ENCODE assay signal across 10 mouse cellular contexts in the genomic region with DNA sequence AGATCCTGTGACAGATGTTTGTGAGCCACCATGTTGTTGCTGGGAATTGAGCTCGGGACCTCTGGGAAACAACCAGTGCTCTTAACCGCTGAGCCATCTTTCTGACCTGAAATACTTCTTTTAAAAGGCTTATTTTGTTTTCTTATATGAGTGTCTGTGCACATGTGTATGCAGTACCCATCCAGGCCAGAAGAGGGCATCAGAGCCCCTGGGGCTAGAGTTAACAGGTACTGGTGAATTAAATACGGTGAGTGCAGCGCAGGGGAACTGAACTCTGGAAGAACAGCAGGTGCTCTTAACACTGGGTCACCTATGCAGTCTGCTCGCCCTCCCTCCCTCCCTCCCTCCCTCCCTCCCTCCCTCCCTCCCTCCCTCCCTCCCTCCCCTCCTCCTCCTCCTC. TPM values are rescaled to one million over a fixed set of nuclear protein-coding genes. Genes with fewer than 3 reads are reported as not detected.
A peak's percentile ranks its signal among the peaks of the same experiment; 100 is the strongest.
DNase-seq lines count a peak whose midpoint lies in the region; ATAC-seq and TF ChIP-seq lines count a peak whose summit lies in the region.
"Had no signal": no experiment of that assay in that cellular context is flagged by ENCODE, and none has a peak within 500 bp of the region (broad histone marks: within the 10 kb centered on the region; RNA-seq: fewer than 3 reads in every experiment).

No protein-coding gene starts in this region.

- no peaks in the 10 kb centered on the region for H3K36me3 ChIP-seq in intestine, postnatal 0 days (ENCODE audit: control insufficient read depth, insufficient read depth)
- no peaks in the 10 kb centered on the region for H3K36me3 ChIP-seq in intestine, embryonic 16.5 days (ENCODE audit: control insufficient read depth, insufficient read depth, low read length)
- H3K36me3 ChIP-seq in thymus, adult 2 months (ENCODE audit: control insufficient read depth, insufficient read depth, low read length): no peaks in the 10 kb centered on the region
- H3K36me3 ChIP-seq: lung, embryonic 15.5 days; midbrain, embryonic 13.5 days had no signal

- 81% methylated on average over 5 of the region's 5 CpGs for WGBS in intestine, postnatal 0 days
- WGBS in intestine, embryonic 16.5 days: 81% methylated on average over 5 of the region's 5 CpGs
- WGBS in thymus, adult 2 months: 94% methylated on average over 5 of the region's 5 CpGs

- TF ChIP-seq POLR2A in thymus, adult 2 months (IDR thresholded peaks at IDR 0.05; ENCODE audit: control insufficient read depth, extremely low read depth, insufficient read depth, low read length, poor library complexity): no peak
- TF ChIP-seq POLR2A in brain, embryonic 14.5 days (IDR thresholded peaks at IDR 0.05; ENCODE audit: borderline replicate concordance, extremely low read depth, insufficient read depth, insufficient read length, poor library complexity, severe bottlenecking): no peak

- H3K9me3 ChIP-seq in intestine, postnatal 0 days (ENCODE audit: control insufficient read depth): no peaks in the 10 kb centered on the region
- 0 out of 2 replicates have a peak, but pooled peaks cover 3% of the 10 kb centered on the region for H3K9me3 ChIP-seq in intestine, embryonic 16.5 days (ENCODE audit: control insufficient read depth, low read length)
- H3K9me3 ChIP-seq: lung, embryonic 15.5 days; midbrain, embryonic 13.5 days had no signal

- H3K27me3 ChIP-seq in intestine, postnatal 0 days (replicated peaks; ENCODE audit: control insufficient read depth, insufficient read depth, low read length): no peaks in the 10 kb centered on the region
- no peaks in the 10 kb centered on the region for H3K27me3 ChIP-seq in intestine, embryonic 16.5 days (replicated peaks; ENCODE audit: control insufficient read depth, insufficient read depth, low read length)
- H3K27me3 ChIP-seq in thymus, adult 2 months (ENCODE audit: control insufficient read depth, insufficient read depth, low read length): no peaks in the 10 kb centered on the region
- H3K27me3 ChIP-seq: lung, embryonic 15.5 days; midbrain, embryonic 13.5 days had no signal

- ATAC-seq in intestine, postnatal 0 days: no peak
- no peak for ATAC-seq in intestine, embryonic 16.5 days
- ATAC-seq in megakaryocyte-erythroid progenitor cell, adult 5-6 weeks (replicated peaks; ENCODE audit: low FRiP score, low TSS enrichment, poor library complexity, severe bottlenecking): no peak

- H3K9ac ChIP-seq in intestine, postnatal 0 days (ENCODE audit: low read depth, low read length): no peak overlapping the region
- no peak overlapping the region for H3K9ac ChIP-seq in intestine, embryonic 16.5 days (ENCODE audit: low read depth, low read length)
- H3K9ac ChIP-seq: lung, embryonic 15.5 days; midbrain, embryonic 13.5 days had no signal

- peak; percentile 9 for DNase-seq in thymus, adult 2 months
- DNase-seq in thymus, postnatal 0 days (ENCODE audit: low spot score): no peak
- no peak for DNase-seq in brain, embryonic 14.5 days (ENCODE audit: low read depth)
- DNase-seq in adrenal gland, adult 8-10 months: no peak
- DNase-seq in retina, embryonic 14.5 days (ENCODE audit: low spot score): no peak

- no peak overlapping the region for H3K27ac ChIP-seq in intestine, postnatal 0 days (ENCODE audit: low read depth, low read length)
- H3K27ac ChIP-seq in intestine, embryonic 16.5 days (ENCODE audit: low read length): no peak overlapping the region
- no peak overlapping the region for H3K27ac ChIP-seq in thymus, adult 2 months (ENCODE audit: control insufficient read depth, insufficient read depth, low read length)
- H3K27ac ChIP-seq: lung, embryonic 15.5 days; midbrain, embryonic 13.5 days had no signal

- H3K4me2 ChIP-seq in intestine, postnatal 0 days (replicated peaks; ENCODE audit: low read depth): no peak overlapping the region
- H3K4me2 ChIP-seq in intestine, embryonic 16.5 days (ENCODE audit: low read depth, low read length): no peak overlapping the region
- H3K4me2 ChIP-seq: lung, embryonic 15.5 days; midbrain, embryonic 13.5 days had no signal

- peak; percentile 36; the same call in 1 of the 2 replicates for TF ChIP-seq CTCF in intestine, postnatal 0 days (IDR thresholded peaks at IDR 0.05; ENCODE audit: low read depth)
- TF ChIP-seq CTCF in thymus, adult 2 months (IDR thresholded peaks at IDR 0.05; ENCODE audit: borderline replicate concordance, control insufficient read depth, extremely low read depth, insufficient read depth, low read length, poor library complexity): no peak
- peak; percentile 42; the same call in 1 of the 2 replicates for TF ChIP-seq CTCF in brain, embryonic 14.5 days (IDR thresholded peaks at IDR 0.05; ENCODE audit: borderline replicate concordance, extremely low read depth, insufficient read depth, insufficient read length)

- no peak overlapping the region for H3K4me3 ChIP-seq in intestine, postnatal 0 days (ENCODE audit: low read depth, low read length)
- H3K4me3 ChIP-seq in intestine, embryonic 16.5 days (ENCODE audit: low read length): no peak overlapping the region
- no peak overlapping the region for H3K4me3 ChIP-seq in thymus, adult 2 months (ENCODE audit: control insufficient read depth, insufficient read depth, low read length)
- H3K4me3 ChIP-seq: lung, embryonic 15.5 days; midbrain, embryonic 13.5 days had no signal

- no peaks in the 10 kb centered on the region for H3K4me1 ChIP-seq in intestine, postnatal 0 days (replicated peaks; ENCODE audit: control insufficient read depth, insufficient read depth, low read length)
- no peaks in the 10 kb centered on the region for H3K4me1 ChIP-seq in intestine, embryonic 16.5 days (ENCODE audit: control insufficient read depth, insufficient read depth, low read length)
- no peaks in the 10 kb centered on the region for H3K4me1 ChIP-seq in thymus, adult 2 months (replicated peaks; ENCODE audit: control insufficient read depth, insufficient read depth, low read length)
- H3K4me1 ChIP-seq: lung, embryonic 15.5 days; midbrain, embryonic 13.5 days had no signal

RNA-seq across cellular contexts. Expression of a gene that starts 30.3 kb away (rescaled TPM):
- polyA plus RNA-seq in intestine, postnatal 0 days (2015; fragmentation: Nextera tagmentation; extraction: Ambion mirVana): 0.21 and 0.29 TPM in 2 replicates
- 0.31 and 0.54 TPM in 2 replicates for polyA plus RNA-seq in intestine, embryonic 16.5 days (2015; fragmentation: Nextera tagmentation; extraction: Ambion mirVana)
- not detected in 2 replicates for polyA plus RNA-seq in thymus, adult 2 months (2012; rRNA removed)
- 0.23 and 0.53 TPM in 2 replicates for polyA plus RNA-seq in thymus, postnatal 0 days (2015; fragmentation: Nextera tagmentation; extraction: Ambion mirVana)
- polyA plus RNA-seq in brain, embryonic 14.5 days (2012; rRNA removed): 0.08 and 0.15 TPM in 2 replicates
- under 1 TPM in 2 of 4 experiments, not detected in 2; 0.25 to 0.46 TPM for total RNA-seq in adrenal gland, adult 8-10 months (2022)
- total RNA-seq in megakaryocyte-erythroid progenitor cell, adult 5-6 weeks (2014; fragmentation: Nextera tagmentation): not detected in 2 replicates
- not detected in 2 replicates for total RNA-seq in megakaryocyte-erythroid progenitor cell, adult 5-6 weeks (2017)

RNA-seq across cellular contexts. Expression of a gene that starts 34.0 kb away (rescaled TPM):
- 10.1 and 11.2 TPM in 2 replicates for polyA plus RNA-seq in intestine, postnatal 0 days (2015; fragmentation: Nextera tagmentation; extraction: Ambion mirVana)
- polyA plus RNA-seq in intestine, embryonic 16.5 days (2015; fragmentation: Nextera tagmentation; extraction: Ambion mirVana): 18.4 and 20.0 TPM in 2 replicates
- 13.1 and 15.7 TPM in 2 replicates for polyA plus RNA-seq in thymus, adult 2 months (2012; rRNA removed)
- polyA plus RNA-seq in thymus, postnatal 0 days (2015; fragmentation: Nextera tagmentation; extraction: Ambion mirVana): 12.8 and 16.8 TPM in 2 replicates
- polyA plus RNA-seq in brain, embryonic 14.5 days (2012; rRNA removed): 26.8 and 41.1 TPM in 2 replicates
- 10 to 100 TPM; 23.5 to 26.6 (median 24.4) TPM for total RNA-seq in adrenal gland, adult 8-10 months (2022)
- total RNA-seq in megakaryocyte-erythroid progenitor cell, adult 5-6 weeks (2014; fragmentation: Nextera tagmentation): 11.3 and 12.0 TPM in 2 replicates
- total RNA-seq in megakaryocyte-erythroid progenitor cell, adult 5-6 weeks (2017): 14.5 and 16.8 TPM in 2 replicates

RNA-seq across cellular contexts. Expression of a gene that starts 34.1 kb away (rescaled TPM):
- polyA plus RNA-seq in intestine, postnatal 0 days (2015; fragmentation: Nextera tagmentation; extraction: Ambion mirVana): 63.7 and 69.2 TPM in 2 replicates
- polyA plus RNA-seq in intestine, embryonic 16.5 days (2015; fragmentation: Nextera tagmentation; extraction: Ambion mirVana): 157 and 169 TPM in 2 replicates
- polyA plus RNA-seq in thymus, adult 2 months (2012; rRNA removed): 54.5 and 63.7 TPM in 2 replicates
- 169 and 186 TPM in 2 replicates for polyA plus RNA-seq in thymus, postnatal 0 days (2015; fragmentation: Nextera tagmentation; extraction: Ambion mirVana)
- polyA plus RNA-seq in brain, embryonic 14.5 days (2012; rRNA removed): 93.8 and 116 TPM in 2 replicates
- 100 to 1,000 TPM; 101 to 113 (median 106) TPM for total RNA-seq in adrenal gland, adult 8-10 months (2022)
- total RNA-seq in megakaryocyte-erythroid progenitor cell, adult 5-6 weeks (2014; fragmentation: Nextera tagmentation): 164 and 171 TPM in 2 replicates
- total RNA-seq in megakaryocyte-erythroid progenitor cell, adult 5-6 weeks (2017): 220 and 274 TPM in 2 replicates

RNA-seq across cellular contexts. Expression of a gene that starts 53.1 kb away (rescaled TPM):
- 1.2 and 1.4 TPM in 2 replicates for polyA plus RNA-seq in intestine, postnatal 0 days (2015; fragmentation: Nextera tagmentation; extraction: Ambion mirVana)
- polyA plus RNA-seq in intestine, embryonic 16.5 days (2015; fragmentation: Nextera tagmentation; extraction: Ambion mirVana): 6.7 and 7.6 TPM in 2 replicates
- 4.0 and 4.5 TPM in 2 replicates for polyA plus RNA-seq in thymus, adult 2 months (2012; rRNA removed)
- 4.6 and 5.4 TPM in 2 replicates for polyA plus RNA-seq in thymus, postnatal 0 days (2015; fragmentation: Nextera tagmentation; extraction: Ambion mirVana)
- 9.7 and 10.4 TPM in 2 replicates for polyA plus RNA-seq in brain, embryonic 14.5 days (2012; rRNA removed)
- total RNA-seq in adrenal gland, adult 8-10 months (2022): 1 to 10 TPM; 4.4 to 6.1 (median 5.6) TPM
- 14.0 and 23.7 TPM in 2 replicates for total RNA-seq in megakaryocyte-erythroid progenitor cell, adult 5-6 weeks (2014; fragmentation: Nextera tagmentation)
- total RNA-seq in megakaryocyte-erythroid progenitor cell, adult 5-6 weeks (2017): 6.7 and 7.2 TPM in 2 replicates
